Mouse (Mus musculus) megakaryocyte-erythroid progenitor cell, adult 5-6 weeks (primary cell): ENCODE measurements at regions not wholly inside any gene's neighbourhood (a gene's known extent, or its start where the extent isn't known, plus 50 kb on each side); places are given as distances from the start of the nearest gene placed in this dataset.
"Not testable (repeated sequence)": the region's sequence is repeated elsewhere in the genome, so short reads cannot be mapped to it uniquely, and the experiment has no call there.

Source experiments
- ATAC-seq: replicated peaks from 2 replicates; pipeline ENCODE4 v1.8.0; 2016; ENCODE audit warnings: mild to moderate bottlenecking, inconsistent platforms; ENCODE audit not compliant: severe bottlenecking, poor library complexity, low FRiP score, low TSS enrichment

DNA sequence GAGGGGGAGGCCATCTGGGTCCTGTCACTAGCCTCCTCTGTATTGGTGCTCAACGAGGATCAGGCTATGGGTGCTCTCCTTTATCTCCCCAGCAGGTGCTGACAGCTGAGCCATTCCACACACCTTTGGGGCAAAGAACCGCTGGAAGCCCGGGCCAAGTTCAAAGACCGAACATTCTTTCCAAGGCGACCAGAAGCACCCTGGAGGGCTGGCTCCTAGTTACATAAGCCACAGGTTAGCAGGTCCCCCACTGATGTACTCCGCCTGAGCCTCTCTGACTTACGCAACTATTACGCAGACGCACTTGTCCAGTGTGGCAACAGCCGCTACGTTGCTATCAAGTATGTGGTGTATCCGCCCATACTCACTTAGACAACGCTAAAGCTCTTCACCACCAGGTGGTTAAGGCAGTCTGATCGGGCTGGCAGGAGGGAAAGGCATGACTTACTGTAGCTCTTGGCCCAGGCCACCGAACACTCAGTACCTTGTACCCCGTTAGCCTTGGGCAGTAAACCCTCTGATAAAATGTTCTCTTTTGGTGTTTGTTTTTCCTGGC lies 69.2 kb downstream of the Gm33543 start:
- 0 out of 2 replicates have a peak, but pooled peaks have one; percentile 30 for ATAC-seq

DNA sequence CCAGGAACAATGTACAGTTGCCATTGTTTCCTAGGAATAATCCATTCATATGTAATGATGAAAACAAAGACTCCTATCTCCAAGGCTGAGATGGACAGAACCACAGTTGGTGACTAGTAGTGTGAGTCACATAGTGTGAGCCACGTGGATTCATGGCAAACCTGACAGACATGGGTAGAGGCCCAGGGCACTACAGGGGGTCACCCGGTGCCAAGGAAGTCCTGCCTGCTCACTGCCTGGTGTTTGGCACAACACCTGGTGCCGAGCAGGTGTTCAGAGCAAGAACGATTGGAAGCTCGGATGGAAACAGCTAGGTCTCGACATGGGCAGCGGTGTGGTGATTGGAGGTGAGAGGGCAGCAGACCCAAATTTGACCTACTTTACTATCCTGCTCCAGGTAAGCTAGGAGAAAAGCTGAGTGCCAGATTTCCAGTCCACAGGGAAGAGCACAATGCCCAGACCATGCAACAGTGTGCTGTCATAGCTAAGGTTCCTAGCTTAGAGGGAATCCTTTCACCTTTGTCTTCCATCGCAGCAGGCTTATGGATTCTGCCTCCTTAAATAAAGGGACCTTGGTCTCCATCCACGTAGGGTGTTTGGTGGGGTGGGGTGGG lies 69.8 kb downstream of the Gm33543 start:
- no peak for ATAC-seq

DNA sequence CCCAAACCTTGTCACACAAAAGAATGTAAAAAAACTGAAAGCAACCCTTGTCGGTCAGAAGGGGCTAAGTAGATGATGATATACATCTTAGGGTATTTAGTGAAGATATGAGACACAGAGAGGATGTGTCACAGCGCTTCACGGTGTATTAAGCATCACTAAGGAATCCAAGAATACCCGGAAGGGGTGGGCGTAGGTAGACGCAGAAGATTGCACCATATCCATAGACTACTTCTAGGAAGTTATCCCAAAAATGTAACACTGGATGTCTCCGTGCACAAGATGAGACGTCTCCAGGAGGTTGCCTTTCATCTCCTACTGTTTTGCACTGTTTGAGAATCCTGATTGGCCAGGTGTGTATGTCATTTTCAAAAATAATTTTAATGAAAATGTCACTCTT lies 73.8 kb downstream of the Gm33543 start:
- ATAC-seq = no peak

DNA sequence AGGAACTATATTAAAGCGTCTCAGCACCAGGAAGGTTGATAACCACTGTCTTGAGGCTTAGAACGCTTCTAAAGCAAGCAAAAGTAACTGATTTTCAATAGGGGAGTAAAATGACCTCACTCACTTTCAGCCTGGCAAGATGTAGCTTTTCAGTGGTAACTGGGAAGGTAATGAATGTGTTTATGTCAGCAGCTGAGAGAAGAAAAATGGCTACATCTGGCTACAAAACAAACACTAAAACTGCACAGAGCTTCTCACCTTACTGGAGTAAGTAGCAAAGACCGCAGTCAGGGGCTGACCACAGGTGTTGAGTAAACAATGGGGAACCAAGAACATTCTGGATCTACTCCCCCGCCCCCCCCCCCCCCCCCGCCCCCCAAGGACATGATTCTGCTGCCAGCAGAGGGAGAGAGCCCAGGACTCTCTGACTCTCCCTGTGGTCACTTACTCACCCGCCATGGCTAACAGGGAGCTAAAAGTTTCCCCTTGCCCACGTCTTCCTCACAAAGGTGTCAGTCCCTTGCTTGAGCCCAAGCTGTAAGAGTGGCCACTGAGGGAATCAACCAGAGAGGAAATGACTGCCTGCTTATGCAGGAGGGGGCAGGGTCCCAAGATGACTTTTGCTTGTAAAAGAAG lies 75.1 kb downstream of the Gm33543 start:
- ATAC-seq = no peak

DNA sequence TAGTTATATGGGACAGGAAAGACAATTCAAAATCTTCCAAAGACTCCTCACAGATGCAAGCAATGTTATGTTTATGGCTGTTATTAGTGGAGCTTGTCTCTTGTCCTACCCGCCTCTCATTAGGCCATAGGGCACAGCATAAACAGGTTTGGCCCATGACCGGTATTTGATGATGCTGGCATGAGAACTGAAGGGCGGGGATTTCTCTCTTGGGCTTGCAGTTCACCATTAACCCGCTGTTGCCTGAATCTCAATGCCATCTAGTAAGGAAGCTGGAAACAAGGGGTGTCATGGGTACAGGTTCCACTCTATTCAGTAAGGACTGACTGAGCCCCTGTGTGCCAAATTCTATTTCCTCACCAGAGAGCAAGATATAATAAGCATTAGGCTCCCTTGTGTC lies 78.6 kb downstream of the Gm33543 start:
- ATAC-seq = no peak

DNA sequence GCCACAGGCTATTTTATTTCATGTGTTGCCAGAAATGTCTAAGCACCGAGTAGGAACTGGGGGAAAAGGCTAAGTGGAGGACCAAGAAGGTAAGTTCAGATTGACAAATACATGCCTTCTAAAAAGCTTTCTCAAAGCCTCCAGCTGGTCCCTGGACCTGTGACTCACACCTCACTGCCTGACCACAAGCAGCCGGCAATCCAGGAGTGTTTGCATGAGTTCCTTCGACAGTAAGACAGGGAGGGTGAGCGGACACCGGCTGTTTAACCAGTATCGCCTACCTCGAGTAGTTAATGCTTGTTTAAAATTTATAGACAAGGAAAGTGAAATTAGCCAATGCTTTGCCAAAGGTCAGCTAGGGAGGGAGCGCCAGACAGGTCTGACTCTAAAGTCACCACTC lies 80.1 kb downstream of the Gm33543 start:
- no peak for ATAC-seq

DNA sequence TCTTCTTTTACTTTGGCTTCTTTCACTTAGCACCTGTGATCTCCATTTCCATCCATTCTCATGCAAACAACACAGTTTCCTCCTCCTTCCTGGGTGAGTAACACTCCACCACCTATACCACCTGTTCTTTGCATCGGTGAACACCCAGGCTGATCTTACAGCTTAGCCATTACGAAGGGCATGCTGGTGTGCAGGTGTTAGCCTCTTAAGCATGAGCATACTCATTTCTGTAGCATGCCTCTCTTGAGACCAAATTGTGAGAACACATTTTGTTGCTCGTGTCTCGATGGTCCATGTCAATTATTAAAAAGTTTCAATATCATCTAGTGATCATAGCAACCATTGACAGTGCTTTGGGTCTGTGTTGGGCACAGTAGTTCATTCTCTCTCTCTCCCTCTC lies 80.8 kb downstream of the Gm33543 start:
- ATAC-seq = no peak

DNA sequence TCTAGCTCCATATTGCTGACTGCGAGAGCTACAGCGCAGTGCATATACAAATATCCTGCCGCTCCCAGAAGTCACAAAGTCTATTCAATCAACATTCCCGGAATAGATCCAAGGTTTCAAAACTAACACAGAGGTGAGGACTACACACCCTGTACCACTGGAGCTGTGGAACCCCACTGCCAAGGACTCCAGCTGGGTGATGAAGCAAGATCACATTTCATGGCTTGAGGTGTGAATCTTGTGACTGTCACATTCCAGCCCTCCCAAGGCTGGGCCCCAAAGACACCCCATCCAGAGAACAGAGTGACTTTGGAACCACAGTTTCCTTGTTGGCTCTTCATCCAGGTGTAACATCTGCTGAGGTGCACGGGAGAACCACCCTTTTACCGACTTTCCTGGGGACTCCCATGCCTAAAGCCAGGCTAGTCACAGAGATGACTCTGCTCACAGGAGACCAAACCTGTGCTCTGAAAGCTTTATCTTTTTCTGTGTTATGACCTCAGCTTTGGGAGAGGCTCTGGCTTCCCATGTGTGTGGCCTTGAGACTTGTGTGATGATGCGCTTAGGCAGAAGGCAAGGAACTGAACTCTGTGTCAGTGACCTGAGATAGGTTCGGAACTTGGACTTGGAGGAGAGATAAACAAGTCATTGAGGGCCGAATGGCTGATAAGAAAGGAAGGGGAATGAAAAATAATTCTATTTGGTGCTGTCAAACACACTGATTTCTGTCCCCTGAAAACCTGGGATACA lies 82.4 kb downstream of the Gm33543 start:
- ATAC-seq = no peak

DNA sequence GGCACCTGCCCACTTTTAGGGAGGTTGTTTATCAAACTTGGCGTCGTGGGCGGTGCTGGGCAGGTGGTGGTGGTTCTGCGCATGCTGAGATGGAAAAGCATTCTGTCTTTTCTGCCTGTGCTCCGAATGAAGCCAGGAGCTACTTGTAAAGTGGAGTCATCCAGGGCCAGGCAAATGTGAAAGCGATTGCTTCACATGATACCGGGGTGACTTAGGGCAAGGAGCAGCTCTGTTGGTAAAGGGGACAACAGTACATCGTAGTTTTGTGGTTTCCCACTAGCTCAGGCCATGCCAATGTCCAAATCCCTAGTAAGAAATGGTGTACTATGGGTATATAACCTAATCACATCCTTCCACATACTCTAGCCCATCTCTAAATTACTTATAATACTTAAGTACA lies 84.5 kb downstream of the Gm33543 start:
- no peak for ATAC-seq

DNA sequence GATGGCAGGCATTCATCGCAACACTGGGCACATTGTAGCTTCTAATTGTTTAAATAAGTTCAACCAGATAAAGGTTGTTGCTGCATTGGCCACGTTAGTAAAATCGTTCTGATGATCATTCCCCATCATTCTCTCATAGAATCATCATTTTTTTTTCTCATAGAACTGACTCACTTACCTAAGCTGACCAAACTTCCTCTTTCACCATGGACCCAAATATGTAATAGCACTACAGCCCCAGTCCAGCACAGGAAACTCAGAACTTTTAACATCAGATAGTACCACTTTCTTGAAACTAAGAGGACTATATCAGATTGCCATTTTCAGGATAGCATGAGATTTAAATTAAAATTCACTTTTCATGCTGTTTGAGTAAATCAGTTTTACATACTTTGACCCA lies 82.2 kb upstream of the Anapc15-ps start:
- ATAC-seq = no peak

DNA sequence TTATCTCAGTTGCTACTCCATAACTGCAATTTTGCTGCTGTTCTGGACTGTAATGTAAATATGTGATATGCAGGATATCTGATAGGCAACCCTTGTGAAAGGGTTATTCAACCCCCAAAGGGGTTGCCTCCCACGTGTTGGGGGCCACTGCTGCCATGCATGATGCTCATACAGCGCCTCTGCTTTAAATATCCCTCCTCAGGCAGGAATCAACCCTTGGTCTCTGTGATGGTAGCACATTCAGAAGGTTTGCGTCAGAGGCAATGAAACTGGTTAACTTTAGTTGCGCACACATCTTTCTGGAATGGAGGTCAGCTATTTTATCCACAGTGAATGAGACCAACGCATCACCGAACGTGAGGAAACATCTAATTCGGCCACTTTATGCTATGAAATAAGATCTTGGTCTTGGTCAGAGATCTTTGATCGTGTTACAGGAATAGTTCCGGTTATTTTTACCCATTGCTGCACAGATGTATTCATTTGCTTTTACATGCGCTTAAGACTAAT lies 80.2 kb upstream of the Anapc15-ps start:
- no peak for ATAC-seq

DNA sequence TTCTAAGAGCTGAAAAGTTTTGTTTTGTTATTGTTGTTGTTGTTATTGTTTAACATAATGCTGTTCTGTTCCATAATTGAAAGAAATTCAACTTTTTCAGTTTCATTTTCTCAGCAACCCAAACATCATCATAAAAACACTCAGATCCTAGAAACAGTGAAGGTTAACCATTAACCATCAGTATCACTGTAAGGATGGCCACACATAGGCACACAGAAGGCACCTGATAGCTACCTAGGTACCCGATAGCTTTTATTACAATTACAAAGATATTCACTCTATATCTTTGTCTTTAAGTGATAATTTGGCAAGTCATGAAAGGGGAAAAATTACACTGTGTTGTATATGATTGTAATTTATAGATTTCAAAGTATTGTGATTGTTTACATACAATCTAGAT lies 75.1 kb upstream of the Anapc15-ps start:
- no peak for ATAC-seq

DNA sequence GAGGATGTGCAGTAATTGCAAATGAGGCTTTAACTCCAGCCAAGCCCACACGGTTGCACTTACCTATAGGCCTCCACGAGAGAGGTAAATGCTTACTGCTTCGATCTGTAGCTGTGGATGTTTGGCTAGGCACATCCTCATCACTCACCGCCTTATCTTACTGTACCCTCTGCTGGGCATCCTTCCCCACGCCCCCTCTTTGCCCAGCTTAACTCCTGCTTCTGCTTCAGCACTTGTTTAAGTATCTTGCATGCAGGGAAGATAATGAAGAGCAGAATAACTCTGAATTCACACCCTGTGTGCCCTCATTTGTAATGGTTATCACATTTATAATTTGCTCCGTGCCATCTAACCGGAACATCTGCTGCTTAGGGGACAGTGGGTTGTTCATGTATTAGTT lies 74.7 kb upstream of the Anapc15-ps start:
- peak; percentile 98 for ATAC-seq

DNA sequence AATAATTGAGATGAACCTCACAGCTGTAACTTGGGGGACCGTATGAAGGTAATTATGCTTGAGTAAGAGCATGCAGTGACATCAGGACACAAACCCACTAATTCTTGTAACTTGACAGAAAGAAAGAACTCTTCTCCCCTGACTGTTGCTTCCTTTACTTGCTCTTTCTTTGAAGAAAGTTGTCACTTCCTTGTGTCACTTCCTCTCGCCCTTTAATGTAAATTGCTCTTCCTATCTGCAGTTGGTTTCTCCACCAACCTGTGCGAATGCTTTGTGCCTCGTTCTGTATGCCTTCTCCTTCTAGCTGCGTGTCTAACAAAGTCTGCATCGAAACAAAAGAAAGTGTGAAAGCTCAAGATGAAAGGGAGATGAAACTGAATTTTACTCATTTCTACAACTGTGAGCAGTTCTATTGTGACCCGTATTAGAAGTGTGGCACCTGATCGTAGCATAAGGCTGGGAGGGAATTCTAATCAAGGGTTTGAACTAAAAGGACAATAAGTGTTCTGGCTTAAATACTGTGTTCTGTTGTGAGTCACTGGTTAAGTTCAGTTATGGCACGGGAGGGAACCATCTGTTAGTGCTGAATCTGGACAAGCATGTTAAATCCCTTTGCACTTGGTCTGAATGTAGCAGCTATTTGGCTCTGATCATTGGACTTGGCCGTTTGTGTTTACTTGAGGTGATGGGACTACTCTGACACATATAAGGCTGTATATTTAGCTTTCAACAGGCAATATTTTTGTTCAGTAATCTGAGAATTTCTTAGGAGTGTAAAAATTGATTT lies 72.8 kb upstream of the Anapc15-ps start:
- no peak for ATAC-seq

DNA sequence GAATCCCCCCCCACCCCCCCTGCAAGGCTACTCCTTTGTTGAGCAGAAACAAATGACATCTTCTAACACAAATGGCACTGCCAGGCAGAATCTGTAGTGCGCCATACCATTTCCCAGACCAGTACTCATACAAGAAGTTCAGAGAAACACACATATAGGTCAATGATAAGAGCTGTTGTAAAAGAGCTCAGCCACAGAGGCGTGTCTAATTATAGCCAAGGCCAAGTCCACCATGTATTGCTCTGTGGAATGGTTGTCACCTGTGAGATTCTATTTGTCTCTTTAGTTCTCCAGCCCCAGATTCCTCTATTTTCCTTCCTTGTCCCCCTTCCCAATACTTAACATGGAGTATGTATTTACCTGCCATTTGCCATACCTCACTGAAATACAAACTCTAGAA lies 72.0 kb upstream of the Anapc15-ps start:
- no peak for ATAC-seq

DNA sequence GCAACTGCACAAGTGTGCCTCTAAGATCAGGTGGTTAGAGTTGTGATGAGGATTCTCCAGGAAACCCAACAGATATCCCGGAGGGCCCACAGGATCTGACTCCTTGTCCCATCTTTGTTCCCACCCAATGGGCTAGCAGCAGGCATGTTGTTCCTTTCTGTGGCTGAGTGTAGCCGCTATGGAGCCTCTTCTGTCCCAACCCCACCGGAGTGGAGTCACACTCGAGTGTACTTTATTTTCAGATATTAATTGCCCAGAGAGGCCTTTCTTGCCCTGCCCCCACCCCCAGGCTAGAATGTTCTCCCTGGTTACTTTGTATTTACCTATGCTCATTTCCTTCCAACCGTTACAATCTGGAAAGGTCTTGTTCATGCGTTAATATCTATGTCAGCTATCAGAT lies 70.4 kb upstream of the Anapc15-ps start:
- no peak for ATAC-seq

DNA sequence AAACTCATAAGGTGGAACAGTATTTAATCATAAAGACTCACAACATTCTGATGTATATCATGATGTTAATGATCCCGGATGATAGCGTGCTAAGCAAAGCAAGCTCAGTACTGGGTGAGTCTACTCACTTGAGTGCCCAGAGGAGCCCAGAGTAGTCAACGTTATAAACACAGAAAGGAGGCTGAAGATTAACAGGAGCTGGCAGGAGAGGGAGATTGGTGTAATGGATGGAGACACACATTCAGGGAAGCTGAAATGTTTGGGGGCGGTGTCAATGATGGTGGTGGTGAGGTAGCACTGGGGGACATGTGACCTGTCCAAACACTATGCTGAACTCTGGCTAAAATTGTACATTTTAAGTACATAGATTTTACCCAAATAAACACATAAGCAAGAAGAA lies 66.2 kb upstream of the Anapc15-ps start:
- ATAC-seq = no peak

DNA sequence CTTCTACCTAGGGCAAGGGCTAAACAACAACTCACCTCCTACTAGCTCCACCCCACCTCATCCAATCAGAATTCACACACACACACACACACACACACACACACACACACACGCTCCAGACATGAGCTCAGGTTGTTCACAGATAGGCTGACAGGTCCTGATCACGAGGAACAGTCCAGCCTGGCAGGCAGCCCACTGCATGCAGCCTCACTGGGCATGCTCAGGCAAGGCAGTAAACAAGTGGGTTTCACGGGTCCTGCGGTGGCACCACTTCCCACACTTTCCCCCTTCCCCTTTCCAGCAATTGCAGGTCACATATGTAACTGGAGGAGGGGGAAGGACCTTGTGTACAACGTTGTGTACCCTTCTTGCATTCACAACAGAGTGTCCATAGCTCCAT lies 63.5 kb upstream of the Anapc15-ps start:
- not testable (repeated sequence) for ATAC-seq

DNA sequence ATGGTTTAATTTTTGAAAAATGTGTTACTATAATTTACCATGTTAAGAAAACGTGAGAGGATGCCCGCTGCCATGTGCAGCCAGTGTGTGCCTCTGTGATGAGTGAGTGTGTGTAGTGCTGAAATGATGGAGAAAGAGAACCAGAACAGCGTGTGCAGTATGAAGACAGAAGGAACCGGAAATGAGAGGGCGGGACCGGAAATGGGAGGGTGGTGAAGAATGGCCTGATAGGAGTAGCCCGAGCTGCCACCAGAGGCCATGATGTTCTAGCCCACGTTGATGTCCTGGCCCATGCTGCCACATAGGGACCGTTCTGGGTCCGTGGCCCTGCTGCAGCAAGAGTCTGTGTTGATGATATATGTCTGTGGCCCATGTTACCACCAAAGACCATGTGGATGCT lies 57.8 kb upstream of the Anapc15-ps start:
- no peak for ATAC-seq

DNA sequence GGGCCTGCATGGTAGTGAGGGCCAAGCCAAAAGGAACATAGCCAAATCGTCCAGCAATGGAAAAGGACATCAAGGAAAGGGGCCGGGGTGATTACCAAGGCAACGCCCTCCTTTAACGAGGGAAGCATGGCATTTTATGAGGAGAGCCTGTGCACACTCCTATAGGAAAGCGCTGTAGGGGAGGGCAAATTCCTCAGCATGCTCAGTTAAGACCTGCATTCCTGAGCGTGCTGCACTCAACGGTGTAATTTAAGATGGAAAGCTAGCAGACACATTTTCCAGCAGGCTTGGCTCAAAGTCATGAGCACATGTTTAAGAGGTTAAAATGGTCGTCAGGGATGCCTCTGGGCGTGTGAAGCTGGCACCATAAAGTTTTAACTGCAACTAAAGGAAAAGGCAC lies 56.6 kb upstream of the Anapc15-ps start:
- no peak for ATAC-seq
